Mouse (Mus musculus): ENCODE measurements at regions not wholly inside any gene's neighbourhood (a gene's known extent, or its start where the extent isn't known, plus 50 kb on each side); places are given as distances from the start of the nearest gene placed in this dataset.

DNA sequence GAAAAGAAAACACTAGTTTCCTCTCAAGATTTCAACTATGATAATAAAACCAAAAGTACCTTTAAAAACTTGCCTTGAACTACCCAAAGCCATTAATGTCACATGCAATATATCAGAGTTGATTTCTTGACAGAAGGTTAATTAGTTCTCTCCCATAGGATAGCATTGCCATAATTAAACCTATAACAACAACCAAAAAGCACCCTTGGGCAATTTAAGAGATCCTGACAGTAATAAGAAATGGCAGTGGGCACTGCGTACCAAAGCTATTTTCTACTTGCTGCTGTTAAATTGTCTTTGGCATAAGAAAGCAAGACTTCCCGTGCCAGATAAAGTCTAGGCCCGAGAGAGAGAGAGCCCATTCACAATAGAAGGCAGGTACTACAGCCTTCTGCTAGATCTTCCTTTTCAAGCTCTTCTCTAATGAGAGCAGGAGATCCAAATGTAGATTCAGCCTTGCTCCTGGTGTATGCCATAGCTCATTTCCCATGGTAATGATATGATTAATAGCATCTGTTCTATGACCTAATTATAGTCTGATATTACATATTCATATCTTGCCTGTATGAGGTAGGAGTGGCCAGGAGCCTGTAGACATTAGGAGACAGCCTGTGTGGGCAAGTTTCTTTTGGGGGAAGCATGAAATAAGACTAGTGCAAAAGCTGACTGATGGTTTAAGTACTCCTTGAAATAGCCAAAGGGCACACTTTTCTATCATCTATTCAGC lies 126.3 kb upstream of the Cd180 start:
- DNase-seq (ENCODE audit: extremely low read depth, low read depth, low spot score): no peak

DNA sequence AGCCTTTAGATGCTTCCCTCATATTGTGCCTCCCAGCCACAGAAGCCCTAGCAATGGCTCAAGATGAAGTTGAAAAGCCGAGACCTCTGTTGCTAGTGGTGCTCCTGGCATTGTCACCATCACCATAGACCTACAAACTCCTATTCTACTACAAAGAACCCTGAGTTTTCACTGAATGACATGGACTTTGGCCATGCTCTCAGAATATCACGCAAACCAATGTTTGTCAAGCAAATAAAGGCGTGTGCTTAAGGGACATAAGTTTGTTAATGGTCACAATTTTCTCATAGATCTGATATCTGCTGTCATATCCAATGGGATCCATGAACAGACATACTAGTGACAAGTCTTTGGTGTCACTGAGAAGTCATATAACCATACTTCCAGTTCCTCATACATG lies 123.8 kb upstream of the Cd180 start:
- DNase-seq (ENCODE audit: extremely low read depth, low read depth, low spot score): no peak

DNA sequence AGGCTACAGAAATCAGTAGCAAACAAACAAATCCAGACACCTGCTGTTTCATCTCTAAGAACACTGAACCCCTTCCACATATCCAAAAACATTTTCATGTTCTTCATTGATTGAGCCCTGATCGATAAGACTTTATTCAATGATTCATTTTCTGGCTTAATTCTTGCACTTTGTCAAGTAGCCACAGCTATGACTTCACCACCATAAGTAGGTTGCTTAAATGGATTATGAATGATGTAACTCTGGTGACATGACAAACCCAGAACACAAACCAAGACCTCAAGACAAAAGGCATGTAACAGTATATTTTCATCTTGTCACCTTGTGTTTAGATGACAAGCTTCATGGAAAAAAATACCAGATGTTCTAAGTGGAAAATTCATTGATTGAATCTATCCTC lies 123.1 kb upstream of the Cd180 start:
- no peak for DNase-seq (ENCODE audit: extremely low read depth, low read depth, low spot score)

DNA sequence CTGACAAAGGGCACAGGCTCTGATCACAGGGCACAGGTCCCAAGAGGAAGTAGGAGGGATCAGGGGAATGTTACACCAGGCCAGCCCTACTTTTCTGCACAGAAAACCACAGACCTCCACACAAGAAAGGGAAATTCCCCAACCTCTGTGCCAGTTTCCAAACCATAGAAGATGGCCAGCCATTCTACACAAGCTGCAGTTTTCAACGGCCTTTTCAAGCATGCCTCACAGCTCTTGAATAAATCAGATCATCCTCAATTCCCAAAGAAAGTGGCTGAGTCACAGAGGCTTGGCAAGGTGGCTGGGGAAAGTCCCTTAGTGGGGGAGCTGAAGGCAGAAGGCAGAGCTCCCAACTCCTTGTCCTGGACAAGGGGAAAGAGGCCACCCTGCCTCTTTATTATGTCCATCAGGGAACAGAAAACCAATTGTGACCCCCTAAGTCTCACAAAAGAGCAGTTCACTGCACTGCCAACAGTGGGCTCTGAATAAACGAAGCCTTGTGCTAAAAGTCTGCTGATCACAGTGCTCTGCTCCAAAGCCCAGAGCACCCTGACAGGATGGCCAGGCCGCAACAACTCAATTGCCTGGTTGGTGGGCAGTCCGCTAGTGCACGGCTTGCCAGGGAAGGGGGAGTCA lies 120.0 kb upstream of the Cd180 start:
- DNase-seq (ENCODE audit: extremely low read depth, low read depth, low spot score): no peak

DNA sequence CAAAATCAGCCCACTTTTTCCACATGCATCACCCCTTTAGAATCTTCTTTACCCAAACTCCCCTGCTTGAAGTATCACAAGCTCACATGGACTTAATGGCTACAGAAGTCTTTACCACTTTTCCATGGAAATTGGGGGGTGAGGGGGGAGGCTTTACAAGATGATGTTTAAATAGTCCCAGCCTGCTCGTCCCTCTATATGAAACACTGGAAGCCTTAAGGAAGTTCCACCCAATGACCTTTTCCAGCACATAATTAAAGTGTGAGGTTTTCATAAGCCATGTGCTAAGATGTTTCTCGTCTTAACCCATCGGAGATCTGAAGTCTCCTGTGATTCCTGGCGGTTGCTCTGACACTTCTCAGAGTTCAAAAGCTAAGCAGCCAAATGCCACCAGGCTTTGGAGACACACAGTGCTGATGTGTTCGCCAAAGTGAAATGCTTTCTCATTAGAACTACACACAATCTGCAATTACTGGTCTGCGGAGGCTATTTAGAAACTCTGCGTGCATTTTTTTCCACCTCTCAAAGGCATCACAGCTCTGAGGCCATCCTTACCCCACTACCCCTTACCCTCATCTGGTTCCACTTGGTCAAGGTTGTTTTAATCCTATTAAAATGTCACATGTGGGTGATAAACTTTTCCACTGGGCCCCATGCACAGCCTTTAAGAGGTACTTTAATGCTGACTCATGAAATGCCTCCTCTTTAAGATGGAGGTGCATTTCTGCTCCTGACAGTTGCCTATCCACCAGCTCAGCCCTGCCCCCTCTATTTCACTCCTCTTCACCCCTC lies 116.3 kb upstream of the Cd180 start:
- DNase-seq (ENCODE audit: extremely low read depth, low read depth, low spot score): no peak

DNA sequence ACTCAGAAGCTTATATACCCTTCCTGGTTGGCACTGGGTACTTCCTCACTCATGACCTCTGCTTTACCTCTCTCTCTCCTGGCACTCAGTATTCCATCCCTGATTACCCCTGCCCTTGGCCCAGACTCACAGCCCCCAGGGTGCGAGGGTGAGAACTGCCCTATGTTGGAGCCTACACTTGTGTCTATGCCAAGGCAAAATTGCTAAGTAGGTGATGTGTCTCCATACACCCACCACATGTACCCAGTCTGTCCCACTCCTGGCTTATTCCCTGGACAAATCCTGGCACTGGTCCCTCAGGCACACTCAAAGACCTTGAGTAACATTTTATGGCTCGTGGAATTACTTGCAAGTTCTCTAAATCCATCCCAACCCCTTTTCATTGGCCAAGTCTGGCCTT lies 114.5 kb upstream of the Cd180 start:
- peak; percentile 100 for DNase-seq (ENCODE audit: extremely low read depth, low read depth, low spot score)

DNA sequence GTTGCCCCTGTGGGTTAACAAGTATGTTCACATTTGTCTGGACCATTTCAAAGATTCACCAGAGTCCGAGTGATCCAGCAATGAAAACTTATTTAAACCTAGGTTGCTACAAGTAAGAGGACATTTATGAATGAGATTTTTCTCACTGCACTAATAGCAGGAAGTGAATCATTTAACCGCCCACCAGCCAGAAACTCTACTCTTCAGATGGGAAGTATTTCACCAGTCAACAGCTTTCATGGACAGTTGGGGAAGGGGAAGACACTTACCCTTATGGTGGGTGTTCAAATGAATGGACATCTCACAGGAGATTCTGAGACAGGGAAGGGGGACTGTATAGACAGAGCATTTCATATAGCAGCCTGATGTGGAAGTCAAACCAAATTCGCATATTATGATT lies 113.7 kb upstream of the Cd180 start:
- no peak for DNase-seq (ENCODE audit: extremely low read depth, low read depth, low spot score)

DNA sequence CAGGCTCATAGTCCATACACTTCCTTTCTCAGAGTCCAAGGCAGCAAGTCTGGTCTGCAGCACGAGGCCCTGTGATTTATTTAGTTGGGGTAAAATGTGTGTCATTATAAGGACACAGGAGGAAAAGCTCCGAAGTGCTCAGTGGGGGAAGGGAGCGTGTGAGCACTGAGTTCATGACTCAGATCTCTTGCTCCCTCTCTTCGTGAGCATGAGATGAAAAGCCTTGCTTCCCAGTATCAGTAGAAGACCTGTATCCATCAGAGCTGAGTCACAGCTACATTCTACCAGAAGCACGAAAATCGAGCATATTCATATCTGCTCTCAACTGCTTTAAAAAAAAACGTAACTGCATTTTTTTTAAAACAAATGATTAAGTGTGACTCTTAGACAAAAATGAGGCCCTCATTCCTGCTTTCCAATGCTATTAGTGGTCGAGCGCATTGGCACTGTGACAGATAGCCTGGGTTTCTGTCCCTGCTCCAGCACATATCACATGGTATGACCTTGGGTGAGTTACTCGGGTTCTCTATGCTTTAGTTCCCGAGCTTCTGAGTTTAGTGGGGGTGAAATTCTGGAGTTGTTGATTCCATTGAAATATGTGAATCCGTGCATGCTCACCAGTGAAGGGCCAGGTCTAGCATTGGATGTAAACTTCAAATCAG lies 109.2 kb upstream of the Cd180 start:
- DNase-seq (ENCODE audit: extremely low read depth, low read depth, low spot score): no peak

DNA sequence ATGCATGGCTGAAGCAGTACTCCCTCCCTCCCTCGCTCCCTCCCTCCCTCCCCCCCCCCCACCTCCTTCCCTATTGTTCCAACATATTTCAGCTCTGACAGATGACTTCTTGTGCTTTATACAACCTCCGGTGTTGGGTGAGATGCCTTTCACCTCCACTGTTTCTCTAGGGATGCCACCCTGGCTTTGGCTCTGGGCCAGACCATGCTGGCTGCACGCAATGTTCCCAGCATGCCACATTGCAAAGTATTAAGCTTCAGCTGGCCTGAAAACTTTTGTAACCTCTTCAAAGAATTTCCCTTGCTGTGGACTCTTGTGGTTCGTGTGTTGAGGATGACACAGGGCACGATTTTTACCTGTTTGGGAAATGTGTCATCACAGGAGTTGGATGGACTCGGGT lies 107.1 kb upstream of the Cd180 start:
- DNase-seq (ENCODE audit: extremely low read depth, low read depth, low spot score): no peak

DNA sequence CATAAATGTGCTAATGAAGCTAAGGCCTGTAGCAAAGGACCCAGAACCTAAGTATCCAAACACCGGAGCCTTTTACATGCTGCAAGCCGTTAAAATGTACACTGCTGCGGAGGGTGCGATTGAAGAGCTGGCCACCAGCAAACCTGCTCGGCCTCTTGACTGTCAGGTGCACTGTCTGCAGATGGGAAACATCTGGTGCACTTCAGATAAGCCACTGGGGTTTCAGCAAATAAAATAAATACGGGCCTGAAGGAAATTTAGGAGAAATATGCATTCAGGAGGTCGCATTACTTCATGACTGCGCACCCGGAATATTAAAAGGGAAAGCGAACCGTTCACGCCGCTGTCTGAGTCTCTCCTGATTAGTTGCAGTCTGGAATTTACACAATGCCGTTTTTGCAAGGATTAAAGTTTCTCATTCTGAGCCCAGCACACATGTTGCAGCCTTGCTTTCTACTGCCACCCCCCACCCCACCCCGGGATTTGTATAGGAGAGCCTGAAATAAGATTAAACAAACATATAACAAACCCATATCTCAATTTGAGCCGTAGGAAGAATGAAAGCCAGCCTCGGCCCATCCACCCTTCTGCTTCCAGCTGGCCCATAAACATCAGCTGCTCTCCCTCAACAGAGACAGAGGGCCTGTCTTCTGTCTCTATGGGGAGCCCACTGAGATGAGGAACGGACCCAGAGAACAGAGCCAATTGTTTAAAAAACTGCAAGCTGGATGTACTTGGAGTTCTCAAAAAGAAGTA lies 103.5 kb upstream of the Cd180 start:
- no peak for DNase-seq (ENCODE audit: extremely low read depth, low read depth, low spot score)

DNA sequence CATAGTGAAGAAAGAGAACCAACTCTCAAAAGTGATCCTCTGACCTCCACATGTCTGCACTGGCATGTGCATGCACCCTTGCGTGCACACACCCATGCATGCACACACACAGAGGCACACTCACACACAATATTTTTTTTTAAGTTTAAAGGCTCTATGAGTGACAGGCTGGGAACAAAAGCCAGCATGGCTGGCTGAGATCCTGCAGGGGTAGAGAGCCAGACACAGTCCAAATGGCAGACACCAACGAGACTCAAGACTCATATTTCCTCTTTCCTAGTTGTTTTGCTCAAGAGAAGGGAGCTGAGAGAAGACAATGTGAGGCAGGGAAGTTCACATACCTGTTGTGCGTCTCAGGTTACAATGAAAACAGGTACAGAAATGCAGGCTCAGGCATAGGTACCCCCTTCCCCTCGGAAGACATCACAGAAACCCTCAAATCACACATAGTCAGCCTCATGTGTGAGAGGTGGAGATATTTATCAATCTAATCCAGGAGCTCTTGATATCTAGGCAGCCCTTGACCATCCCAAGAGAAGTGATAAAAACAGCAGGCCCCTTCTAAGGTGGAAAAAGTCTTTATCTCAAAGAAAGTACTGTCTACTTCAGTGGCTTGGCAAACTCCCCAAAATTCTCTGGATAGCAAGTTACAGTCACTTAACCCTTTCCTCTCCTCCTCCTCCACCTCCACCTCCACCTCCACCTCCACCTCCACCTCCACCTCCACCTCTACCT lies 101.4 kb upstream of the Cd180 start:
- no peak for DNase-seq (ENCODE audit: extremely low read depth, low read depth, low spot score)

DNA sequence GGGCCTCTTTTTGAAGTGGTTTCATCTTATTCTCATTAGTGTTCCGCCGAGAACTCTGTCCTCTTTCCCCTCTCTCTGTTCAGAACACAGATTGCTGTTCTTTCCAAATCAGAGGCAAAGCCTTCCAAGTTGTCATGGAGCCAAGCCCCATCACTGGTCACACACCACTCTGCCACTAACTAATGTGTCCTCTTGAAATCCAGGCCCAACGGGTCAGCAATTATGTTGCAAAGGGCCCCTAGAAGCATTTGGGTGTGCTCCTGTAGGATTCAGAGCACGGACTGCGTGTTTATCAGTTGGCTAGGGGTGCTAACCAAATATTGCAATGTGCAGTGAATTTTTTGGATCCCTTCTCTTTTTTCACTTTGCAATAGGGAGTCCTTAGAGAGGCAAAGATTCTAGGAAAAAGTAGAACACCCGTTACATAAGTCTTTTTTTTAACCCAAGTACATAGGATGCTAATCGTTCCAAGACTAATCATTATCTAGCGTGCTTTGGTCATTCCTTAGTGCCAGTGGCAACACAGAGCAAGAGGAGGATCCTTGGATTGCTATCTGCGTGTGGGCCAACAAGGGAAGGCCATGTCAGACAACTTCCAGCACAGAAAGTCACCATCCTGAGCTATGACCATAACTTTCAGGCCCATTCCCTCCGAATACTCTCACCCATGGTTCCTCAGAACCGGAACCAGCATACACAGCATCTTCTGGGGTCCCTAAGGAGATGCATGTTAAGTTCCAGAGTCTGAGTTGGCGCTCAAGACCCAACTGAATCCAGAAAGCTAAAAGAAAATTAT lies 99.8 kb upstream of the Cd180 start:
- DNase-seq (ENCODE audit: extremely low read depth, low read depth, low spot score): peak; percentile 56

DNA sequence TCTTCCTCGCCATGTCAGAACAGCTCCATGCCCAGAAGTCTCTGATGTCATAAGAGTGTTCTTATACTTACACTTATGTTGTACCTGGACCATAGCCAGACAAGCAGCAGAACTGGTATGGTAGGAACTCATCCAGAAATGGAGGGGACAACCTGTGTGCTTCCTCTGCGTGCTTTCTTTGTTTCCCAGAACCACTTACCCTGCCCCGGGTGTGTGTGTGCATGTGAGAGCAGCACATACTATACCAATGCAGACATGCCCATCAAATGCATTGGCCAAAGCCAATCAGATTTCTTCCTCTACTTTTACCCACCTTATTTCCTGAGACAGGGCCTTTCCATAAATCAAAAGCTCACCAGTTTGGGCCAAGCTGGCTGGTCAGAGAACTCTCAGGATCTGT lies 99.2 kb upstream of the Cd180 start:
- peak; percentile 84 for DNase-seq (ENCODE audit: extremely low read depth, low read depth, low spot score)

DNA sequence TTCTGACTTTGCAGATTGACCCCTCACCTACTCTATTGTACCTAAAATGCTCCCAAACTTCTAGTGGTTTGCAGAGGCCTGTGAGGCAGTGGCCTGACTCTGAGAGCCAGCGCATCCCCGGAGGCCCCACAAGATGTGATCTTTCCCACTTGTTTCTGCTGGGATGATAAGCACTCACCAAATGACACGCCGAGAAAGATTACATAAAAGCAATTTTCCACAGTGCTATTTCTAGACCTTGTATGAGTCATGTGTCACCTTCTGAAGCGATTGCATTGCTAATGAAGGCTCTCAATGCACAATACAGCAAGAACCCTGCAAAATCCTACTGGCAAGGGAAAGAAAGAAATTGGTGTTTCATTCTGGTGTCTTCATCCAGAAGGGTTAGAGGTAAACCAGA lies 97.8 kb upstream of the Cd180 start:
- DNase-seq (ENCODE audit: extremely low read depth, low read depth, low spot score): no peak

DNA sequence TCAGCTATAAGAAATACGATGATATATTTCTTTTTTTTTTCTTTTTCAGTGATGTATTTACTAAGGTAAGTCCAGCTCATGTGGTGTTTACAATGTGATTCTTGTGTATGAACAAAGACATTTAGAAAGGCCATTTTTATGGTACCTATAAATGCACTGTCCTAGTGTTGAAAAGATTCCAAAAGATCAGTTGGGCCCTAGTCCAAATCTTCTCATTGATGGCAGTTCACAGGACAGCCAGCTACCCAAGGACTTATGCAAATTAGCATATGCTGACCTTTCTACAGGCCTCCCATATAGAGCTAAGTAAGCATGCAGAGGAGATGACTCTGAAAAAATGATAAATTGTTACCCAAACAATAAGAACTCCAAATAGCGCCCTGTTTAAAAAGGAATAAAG lies 97.3 kb upstream of the Cd180 start:
- no peak for DNase-seq (ENCODE audit: extremely low read depth, low read depth, low spot score)

DNA sequence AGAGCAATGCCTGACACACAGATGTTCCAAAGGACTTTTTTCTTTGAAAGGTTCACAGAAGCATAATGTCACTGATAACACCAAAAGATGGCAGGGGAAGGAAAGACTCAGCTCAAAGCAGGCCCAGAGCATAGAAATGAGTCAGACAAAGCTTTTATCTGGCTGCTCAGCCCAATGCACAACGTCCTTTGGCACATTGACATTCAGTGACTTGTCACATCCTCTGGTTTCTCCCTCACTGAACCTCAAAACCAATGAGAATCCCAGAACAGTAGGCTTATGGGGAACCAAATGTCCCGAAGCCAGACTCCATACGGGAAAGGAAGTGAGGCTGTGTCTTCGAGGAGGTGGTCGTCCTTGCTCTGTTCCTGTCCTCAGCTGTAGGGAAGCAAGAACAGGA lies 95.2 kb upstream of the Cd180 start:
- no peak for DNase-seq (ENCODE audit: extremely low read depth, low read depth, low spot score)

DNA sequence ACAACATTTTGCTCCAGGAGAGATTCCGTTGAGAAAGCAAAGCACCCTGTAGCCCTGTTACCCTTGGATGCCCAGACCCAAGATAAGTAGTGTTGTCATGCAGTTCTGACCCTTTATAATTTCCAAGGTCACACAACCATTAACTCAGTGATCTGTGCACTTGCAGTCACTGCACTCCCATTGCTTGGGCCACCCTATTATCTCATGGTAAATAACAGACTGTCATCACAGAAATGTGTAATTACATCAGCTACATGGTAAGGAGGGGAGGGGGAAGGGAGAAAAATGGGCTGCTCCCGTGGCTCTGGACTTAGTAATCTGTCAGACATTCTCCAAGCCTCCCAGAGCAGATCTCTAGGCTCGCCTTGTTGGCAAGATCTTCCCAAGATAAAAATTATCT lies 93.8 kb upstream of the Cd180 start:
- no peak for DNase-seq (ENCODE audit: extremely low read depth, low read depth, low spot score)

DNA sequence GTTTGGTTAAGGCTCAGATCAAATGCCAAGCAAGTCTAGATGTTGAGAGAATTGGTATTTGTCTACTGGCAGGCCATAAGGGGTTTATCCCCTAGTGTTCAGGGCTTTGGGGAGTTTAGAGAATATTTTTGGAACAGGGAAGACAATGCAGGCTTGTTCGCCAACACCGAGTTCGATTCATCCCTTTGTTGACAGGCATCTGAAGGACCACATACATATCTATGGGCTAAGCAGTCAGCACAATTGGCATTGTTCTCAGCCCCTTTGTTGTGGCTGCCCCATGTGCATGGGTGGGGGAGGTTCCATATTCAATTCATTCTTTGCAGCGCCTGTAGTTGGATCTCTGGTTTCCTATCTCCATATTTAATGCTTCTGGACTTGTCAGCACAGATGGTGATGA lies 93.3 kb upstream of the Cd180 start:
- no peak for DNase-seq (ENCODE audit: extremely low read depth, low read depth, low spot score)

DNA sequence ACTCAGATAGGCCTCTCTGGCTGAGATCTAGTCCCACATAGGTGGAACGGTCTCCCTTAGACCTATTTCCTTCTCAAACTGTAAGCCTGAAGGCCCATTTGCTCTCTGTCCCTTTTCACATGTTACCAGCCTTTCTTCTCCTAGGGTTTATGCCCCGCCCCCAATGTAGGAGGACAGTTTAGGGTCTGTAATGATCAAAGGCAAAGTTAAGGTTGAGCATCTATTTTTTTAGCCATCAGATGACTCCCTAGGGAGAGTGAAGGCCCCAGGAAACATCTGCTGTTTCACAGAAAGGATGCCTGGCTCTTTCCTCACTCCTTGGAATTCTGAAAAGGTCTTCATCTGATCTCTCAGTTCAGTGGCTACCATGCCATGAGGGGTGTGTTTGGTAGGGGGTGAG lies 68.9 kb upstream of the Cd180 start:
- no peak for DNase-seq (ENCODE audit: extremely low read depth, low read depth, low spot score)
